Mouse (Mus musculus): ENCODE results near the gene Olfr70. TPM values are rescaled to one million over a fixed set of nuclear protein-coding genes. Genes with fewer than 3 reads are reported as not detected.

Gene Olfr70
- not detected for total RNA-seq (2023)

DNA sequence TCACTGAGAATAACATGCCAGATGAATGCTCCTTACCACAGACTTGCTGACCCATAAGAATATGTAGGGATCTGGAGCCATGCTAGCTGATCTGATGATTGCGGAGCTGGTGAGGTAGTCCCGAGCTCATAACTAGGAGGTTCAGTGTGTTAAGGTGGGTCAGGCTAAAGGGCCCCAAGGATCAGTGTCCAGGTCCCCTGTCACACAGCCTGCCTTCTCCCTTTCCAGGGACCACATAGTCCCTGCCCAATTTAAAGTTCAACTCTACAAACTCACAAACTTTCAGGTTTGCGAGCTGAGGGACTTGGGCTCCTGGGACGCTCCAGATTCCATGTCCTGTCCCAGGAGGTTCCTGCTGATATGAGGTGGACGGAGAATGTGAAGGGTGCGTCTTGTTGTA is at the start of gene Olfr70:
Olfr70 (minus strand) TSS at position 101 of the 400 bp plus-strand sequence.

DNA sequence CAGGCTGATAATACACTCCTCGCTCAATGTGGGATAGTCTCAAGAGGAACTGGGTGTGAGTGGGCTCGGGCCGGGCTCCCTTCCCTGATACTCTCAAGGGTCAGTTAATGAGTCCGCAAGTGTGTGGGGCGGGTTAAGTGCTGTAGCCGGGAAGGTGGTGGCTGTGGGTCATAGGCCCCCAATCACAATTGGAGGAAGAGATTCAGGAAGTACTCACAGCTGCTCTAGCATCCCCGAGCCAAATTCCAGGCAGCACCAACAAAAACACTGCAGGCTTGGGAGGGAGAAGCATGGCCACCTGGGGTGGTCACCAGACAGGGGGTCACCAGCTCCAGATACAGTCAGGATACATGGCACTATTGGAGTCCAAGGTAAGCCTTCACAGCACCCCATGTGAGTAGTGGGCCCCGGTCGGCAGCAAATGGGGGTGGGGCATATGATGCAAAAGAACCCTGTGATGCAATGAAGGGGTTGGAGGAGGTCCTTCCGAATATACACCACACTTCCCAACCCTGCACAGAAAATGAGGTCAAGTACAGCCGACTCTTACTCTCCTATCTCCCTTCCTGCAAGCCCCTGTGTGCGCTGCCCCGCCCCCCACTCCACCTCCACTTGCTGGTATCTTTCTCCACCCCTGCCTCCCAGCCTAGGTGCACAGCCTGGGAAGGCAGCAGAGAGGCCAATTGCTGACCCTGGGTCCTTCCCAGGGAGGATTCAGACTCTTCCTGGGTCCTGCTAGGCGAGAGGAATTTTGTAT is 29.4 kb upstream of the Olfr70 start, which contains the start of gene Spaar:
Spaar (plus strand) TSS at position 241 of the 757 bp plus-strand sequence.

DNA sequence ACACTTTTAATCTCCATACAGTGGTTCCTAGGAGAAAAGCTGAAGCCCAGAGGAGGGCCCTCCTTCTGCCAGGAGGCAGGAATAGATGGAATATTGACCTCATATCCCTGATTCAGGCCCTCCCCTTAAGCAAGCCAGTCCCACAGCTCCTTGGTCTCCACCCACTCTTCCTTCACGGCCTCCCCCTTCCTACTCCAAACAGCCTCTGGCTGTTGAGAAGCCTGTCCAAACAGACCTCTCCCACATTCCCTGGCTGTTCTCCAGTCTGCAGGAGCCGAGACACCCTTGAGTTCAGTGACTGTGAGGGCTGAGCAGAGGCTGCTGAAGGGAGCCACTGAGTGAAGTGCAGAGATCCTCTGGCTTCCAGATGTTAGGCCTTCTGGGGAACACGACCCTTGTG is 26.4 kb upstream of the Olfr70 start, which contains the start of gene Hrct1:
Hrct1 (plus strand) TSS at position 194 of the 400 bp plus-strand sequence.

DNA sequence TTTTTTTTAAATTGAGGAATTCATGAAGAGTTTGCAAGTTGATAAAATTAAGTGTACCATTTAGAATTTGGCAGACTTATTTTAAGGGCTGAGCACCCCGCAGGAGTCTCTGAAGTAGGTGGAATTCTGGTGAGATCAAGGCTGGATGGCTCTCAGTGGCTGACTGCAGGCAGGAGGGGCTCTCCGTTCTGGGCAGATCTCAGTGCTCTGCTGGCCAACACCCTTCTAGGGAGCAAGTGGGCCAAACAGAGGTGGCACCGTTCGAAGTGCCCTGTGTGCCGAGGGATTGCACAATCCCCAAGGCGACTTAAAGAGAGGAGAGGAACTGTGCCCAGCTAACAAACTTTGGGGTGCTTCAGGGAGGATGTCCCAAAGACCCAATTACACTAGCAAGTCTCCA is 9.3 kb upstream of the Olfr70 start, which contains the start of gene Olfr71:
Olfr71 (minus strand) TSS at position 387 of the 400 bp plus-strand sequence.

DNA sequence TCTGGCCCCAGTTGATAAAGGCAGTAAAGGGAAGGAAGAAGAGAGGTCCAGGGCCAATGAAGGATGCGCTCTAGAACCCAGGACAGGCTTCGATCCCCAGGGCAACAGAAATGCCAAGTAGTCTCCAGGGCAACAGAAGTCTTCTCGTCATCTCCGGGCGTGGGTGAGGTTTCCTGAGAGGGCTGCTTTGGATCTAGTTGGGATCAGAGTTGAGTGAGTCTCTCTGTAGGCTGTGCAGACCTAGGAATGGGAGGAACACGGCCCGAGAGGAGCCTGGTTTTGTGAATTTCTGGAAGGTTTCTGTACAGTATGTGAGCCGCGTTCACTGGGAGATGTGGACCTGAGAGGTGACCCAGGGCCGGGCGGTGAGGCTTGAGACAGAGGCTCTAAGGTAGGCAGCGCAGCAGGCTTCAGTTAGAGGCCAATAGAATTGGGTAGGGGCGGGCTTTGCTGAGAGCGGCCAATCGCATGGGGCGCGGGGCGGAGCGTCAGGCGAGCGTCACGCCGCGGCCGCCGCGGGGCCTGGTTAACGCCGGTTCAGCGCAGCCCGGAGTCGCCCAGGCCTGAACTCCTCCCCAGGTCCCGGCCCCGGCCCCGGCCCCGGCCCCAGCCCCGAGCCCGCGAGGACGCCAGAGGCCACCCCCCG is 31.7 kb downstream of the Olfr70 start, which contains the start of the genes Tmem8b and Fam221b:
Tmem8b (plus strand) TSS at position 190 of the 646 bp plus-strand sequence.
Fam221b (minus strand) TSS at position 364 of the 646 bp plus-strand sequence.

DNA sequence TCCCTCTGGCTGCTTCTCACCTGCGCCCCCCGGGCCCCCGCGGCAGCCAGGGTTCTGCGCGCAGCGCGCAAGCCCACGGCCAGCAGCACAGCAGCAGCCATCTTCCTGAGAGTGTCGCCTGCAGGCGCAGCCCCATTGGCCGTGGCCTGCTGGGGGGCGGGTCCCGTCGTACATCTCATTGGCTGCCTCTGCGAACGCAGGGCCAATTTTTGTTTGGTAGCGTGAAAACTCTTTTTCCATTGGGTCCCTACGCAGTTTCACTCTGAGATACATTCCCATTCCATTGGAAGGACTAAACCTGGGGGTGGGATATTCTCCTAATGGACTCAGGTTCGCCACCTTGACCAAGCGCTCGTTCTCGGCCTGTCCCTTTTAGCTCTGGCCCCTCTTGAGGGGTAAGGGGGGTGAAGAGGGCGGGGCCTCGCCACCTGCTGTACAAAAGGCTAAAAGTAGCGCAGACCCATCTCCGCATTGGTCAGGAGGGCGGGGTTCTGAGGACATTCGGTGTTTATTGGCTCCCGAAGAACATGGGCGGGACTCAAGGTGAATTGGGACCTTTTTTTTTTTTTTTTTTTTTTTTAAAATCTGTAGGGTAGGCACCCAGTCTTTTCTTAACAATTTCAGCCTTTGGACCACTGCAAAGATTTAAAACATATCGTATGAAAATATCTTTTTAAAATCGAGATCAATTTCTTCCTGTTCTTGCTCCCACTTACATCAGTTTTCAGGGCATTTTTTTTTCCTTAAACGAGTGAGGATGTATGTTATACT is 44.1 kb downstream of the Olfr70 start, which contains the start of gene Hint2:
Hint2 (minus strand) TSS at position 128 of the 771 bp plus-strand sequence.

DNA sequence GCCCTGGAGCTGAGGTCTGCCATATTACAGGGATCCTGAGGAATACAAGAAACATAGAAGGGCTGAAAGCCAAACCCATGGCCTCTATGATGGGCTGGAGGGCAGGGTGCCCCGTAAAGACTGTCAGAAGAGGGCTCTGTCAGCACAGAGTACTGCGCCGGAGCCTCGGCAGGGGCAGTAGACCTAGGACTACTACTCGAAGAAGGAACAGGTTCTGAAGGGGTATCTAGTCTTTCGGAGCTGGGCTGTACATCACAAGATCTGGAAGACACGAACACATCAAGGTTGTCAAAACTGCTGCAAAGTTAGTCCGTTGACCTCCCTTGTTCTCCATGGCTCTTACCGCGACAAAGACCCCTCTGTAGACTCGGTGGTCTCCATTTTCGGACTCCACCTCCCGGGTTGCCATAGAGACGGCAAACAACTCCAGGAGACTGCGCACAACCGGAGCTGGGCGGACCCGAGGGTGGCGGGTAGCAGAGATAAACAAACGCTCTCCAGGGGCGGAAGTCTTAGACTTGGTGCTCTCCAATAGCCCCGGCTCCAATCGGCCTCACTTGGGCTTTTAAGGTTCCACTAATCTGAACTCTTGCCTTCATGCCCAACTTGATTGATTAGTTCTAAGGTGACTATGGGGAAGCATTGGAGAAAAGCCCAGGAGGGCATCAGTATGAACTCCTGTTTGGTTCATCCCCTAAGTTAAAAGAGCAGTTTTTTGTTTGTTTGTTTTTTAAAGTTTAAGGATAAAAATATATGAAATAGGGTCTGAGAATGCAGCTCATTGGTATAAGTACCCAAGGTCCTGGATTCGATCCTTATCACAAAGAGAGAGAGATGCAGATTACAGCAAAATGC is 47.2 kb downstream of the Olfr70 start, which contains the start of gene Spag8:
Spag8 (minus strand) TSS at position 434 of the 855 bp plus-strand sequence.

Other genes starting within 250 kb of the Olfr70 start
- gene Cd72, start 246.2 kb downstream of the Olfr70 start, total RNA-seq (2023): 10 to 100 TPM; 27.0 to 31.6 TPM
- gene Sit1, start 217.1 kb downstream of the Olfr70 start, total RNA-seq (2023): 10 to 100 TPM; 76.6 to 85.8 TPM
- gene Ccdc107, start 207.9 kb downstream of the Olfr70 start, total RNA-seq (2023): 10 to 100 TPM; 24.6 to 26.0 TPM
- gene Arhgef39, start 201.1 kb downstream of the Olfr70 start, total RNA-seq (2023): 1 to 10 TPM; 2.3 to 4.2 TPM
- not detected for gene Car9, start 193.8 kb downstream of the Olfr70 start, total RNA-seq (2023)
- not detected for gene Tpm2, start 177.0 kb downstream of the Olfr70 start, total RNA-seq (2023)
- gene Creb3, start 138.5 kb downstream of the Olfr70 start, total RNA-seq (2023): 10 to 100 TPM; 61.5 to 65.6 TPM
- 100 to 1,000 TPM; 326 to 327 TPM for gene Tln1, start 138.1 kb downstream of the Olfr70 start, total RNA-seq (2023)
- gene Rgp1, start 122.1 kb downstream of the Olfr70 start, total RNA-seq (2023): 10 to 100 TPM; 54.0 to 54.2 TPM
- 10 to 100 TPM; 36.6 to 37.0 TPM for gene Gba2, start 121.9 kb downstream of the Olfr70 start, total RNA-seq (2023)
- gene Msmp, start 116.3 kb downstream of the Olfr70 start, total RNA-seq (2023): not detected
- gene Npr2, start 68.9 kb downstream of the Olfr70 start, total RNA-seq (2023): not detected
- not detected for gene Spag8, start 47.2 kb downstream of the Olfr70 start, total RNA-seq (2023)
- 10 to 100 TPM; 21.3 to 24.6 TPM for gene Hint2, start 44.3 kb downstream of the Olfr70 start, total RNA-seq (2023)
- gene Tmem8b, start 31.8 kb downstream of the Olfr70 start, total RNA-seq (2023): 1 to 10 TPM; 2.7 to 2.8 TPM
- gene Fam221b, start 31.7 kb downstream of the Olfr70 start, total RNA-seq (2023): not detected
- gene Olfr71, start 9.4 kb upstream of the Olfr70 start, total RNA-seq (2023): not detected
- gene Hrct1, start 26.4 kb upstream of the Olfr70 start, total RNA-seq (2023): not detected
- gene Spaar, start 29.2 kb upstream of the Olfr70 start, total RNA-seq (2023): not detected
- gene Olfr159, start 70.2 kb upstream of the Olfr70 start, total RNA-seq (2023): not detected
- not detected for gene Olfr156, start 123.1 kb upstream of the Olfr70 start, total RNA-seq (2023)
- not detected for gene Olfr157, start 139.4 kb upstream of the Olfr70 start, total RNA-seq (2023)
- gene Olfr155, start 150.8 kb upstream of the Olfr70 start, total RNA-seq (2023): not detected
- gene Reck, start 174.7 kb upstream of the Olfr70 start, total RNA-seq (2023): 1 to 10 TPM; 2.0 to 2.8 TPM